Mouse (Mus musculus) gastrocnemius, adult 18-20 months (tissue): Measurements from ENCODE around the gene Chst11. TPM values are rescaled to one million over a fixed set of nuclear protein-coding genes. Genes with fewer than 3 reads are reported as not detected.

Experiments used
- DNase-seq: peaks from one replicate; pipeline ENCODE4 v3.0.0; 2021; ENCODE audit warnings: low spot score
- total RNA-seq, 2 experiments: library from RNA; stranded (reverse); gene quantifications; 2 replicates each; pipeline ENCODE4 v1.2.3; 2021

Chst11 gene
- total RNA-seq, 2 experiments from 2014 or later, result 0.66 to 0.88 TPM

- no peak for DNase-seq
Measured at GRCm38 (mm10) chr10:82990918-82991317, 5.6 kb downstream of the Chst11 start.

GRCm38 (mm10) chr10:82991756-82992519, 6.6 kb downstream of the Chst11 start:
- no peak for DNase-seq

- no peak for DNase-seq
Measured at GRCm38 (mm10) chr10:82994284-82994683, 9.0 kb downstream of the Chst11 start.

GRCm38 (mm10) chr10:82997460-82997859, 12.2 kb downstream of the Chst11 start:
- no peak for DNase-seq

GRCm38 (mm10) chr10:83000169-83000568, 14.9 kb downstream of the Chst11 start:
- no peak for DNase-seq

- no peak for DNase-seq
Measured at GRCm38 (mm10) chr10:83000721-83001120, 15.4 kb downstream of the Chst11 start.

- no peak for DNase-seq
Measured at GRCm38 (mm10) chr10:83003899-83004298, 18.6 kb downstream of the Chst11 start.

- DNase-seq, result no peak
Measured at GRCm38 (mm10) chr10:83004389-83004788, 19.1 kb downstream of the Chst11 start.

GRCm38 (mm10) chr10:83005003-83005402, 19.7 kb downstream of the Chst11 start:
- no peak for DNase-seq

- no peak for DNase-seq
Measured at GRCm38 (mm10) chr10:83006258-83006657, 21.0 kb downstream of the Chst11 start.

- DNase-seq, result no peak
Measured at GRCm38 (mm10) chr10:83013984-83014383, 28.7 kb downstream of the Chst11 start.

- DNase-seq, result no peak
Measured at GRCm38 (mm10) chr10:83015919-83016318, 30.6 kb downstream of the Chst11 start.

GRCm38 (mm10) chr10:83016779-83017178, 31.5 kb downstream of the Chst11 start:
- no peak for DNase-seq

GRCm38 (mm10) chr10:83017760-83018498, 32.6 kb downstream of the Chst11 start:
- DNase-seq, result no peak

GRCm38 (mm10) chr10:83018521-83018920, 33.2 kb downstream of the Chst11 start:
- DNase-seq, result no peak

- no peak for DNase-seq
Measured at GRCm38 (mm10) chr10:83019497-83020270, 34.4 kb downstream of the Chst11 start.

- DNase-seq, result no peak
Measured at GRCm38 (mm10) chr10:83022616-83023015, 37.3 kb downstream of the Chst11 start.

GRCm38 (mm10) chr10:83026174-83026573, 40.9 kb downstream of the Chst11 start:
- no peak for DNase-seq

GRCm38 (mm10) chr10:83027673-83028072, 42.4 kb downstream of the Chst11 start:
- no peak for DNase-seq

GRCm38 (mm10) chr10:83030103-83030661, 44.9 kb downstream of the Chst11 start:
- no peak for DNase-seq

- DNase-seq, result no peak
Measured at GRCm38 (mm10) chr10:83030928-83031327, 45.6 kb downstream of the Chst11 start.

GRCm38 (mm10) chr10:83031561-83031960, 46.3 kb downstream of the Chst11 start:
- no peak for DNase-seq
